Mouse (Mus musculus) cerebellum, adult 9-11 months (tissue): ENCODE measurements around the gene Mtif3.

Experiments
- DNase-seq: peaks from one replicate; pipeline ENCODE4 v3.0.0; 2022

Mtif3 gene

DNA sequence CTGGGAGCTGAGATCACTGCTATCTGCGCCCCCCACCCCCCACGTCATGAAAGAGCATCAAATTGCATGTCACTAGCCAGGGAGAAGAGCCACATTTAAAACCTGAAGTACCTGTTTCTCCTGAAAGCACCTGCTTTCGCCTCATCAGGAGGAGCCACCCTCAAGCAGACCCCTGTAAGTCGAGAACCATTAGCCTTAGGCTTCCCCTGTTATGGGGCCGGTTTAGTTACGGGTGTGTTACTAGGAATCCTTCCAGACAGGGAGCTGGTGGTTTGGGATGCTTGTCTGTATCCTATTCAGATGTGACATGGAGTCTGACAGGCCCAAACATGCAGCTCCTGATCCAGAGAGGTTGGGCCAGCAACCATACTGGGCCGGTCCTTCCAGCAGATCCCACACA is 50.2 kb downstream of the Mtif3 start:
- no peak for DNase-seq

GRCm38 (mm10) chr5:146912206-146912605 is 51.4 kb downstream of the Mtif3 start:
- no peak for DNase-seq

DNA sequence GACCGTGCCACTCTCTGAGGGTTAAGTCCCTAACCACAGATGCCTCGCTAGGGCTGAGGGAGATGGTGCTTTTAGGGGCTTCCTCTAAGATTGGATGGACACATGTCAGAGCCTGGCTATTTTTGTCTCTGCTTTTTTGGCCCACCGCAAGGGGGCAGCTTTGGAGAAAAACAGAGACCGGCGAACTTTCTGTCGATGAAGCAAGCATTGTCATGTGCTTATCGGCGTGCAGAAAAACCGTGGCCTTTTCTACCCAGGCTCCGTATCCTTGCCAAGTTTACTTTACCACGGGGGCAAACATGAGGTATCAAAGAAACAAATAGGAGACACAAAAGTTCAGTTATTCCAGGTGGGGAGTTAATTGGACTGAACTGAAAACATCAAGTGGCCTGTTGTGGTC is 55.0 kb downstream of the Mtif3 start:
- DNase-seq, result no peak

GRCm38 (mm10) chr5:146907533-146907932 is 56.1 kb downstream of the Mtif3 start:
- no peak for DNase-seq

DNA sequence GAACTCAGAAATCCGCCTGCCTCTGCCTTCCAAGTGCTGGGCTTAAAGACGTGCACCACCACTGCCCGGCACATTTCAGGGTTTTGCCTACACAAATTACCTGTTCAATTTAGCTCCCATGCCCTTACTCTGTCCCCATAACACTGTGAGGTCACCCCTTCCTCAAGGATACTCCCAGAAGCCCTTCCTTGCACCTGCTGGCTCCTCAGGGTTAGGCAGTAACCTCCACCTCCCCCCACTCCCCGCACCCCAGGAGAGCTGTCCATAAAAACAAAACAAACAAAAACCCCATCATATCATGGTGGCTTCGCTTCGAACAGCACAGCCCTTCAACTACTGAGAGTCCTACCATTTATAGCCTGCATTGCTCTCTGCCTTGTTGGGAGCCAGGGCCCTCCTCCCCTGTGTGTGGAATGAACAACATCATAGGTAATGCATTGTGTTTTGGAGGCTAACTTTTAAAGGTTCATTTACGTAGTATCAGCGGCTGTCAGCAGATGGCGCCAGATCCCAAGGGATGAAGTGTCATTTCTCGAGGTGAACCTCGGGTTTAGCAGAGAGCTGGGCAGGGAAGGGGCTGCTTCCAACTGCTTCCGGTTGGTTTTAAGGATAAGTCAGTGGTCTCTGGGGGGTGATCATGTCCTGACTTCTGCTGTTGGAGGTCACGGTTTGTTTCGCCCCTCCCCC is 58.0 kb downstream of the Mtif3 start:
- peak; percentile 28 for DNase-seq

GRCm38 (mm10) chr5:146904404-146904803 is 59.2 kb downstream of the Mtif3 start:
- DNase-seq, result peak; percentile 46
